Mouse (Mus musculus): Measurements from ENCODE around the gene Cep55. TPM values are rescaled to one million over a fixed set of nuclear protein-coding genes. Genes with fewer than 3 reads are reported as not detected.

Cep55 gene
- 1 to 10 TPM in 1 of 2 experiments, under 1 TPM in 1; 0.45 to 1.3 TPM for total RNA-seq (2021)
- long read RNA-seq, experiment 1 = 0 reads
- long read RNA-seq, experiment 2, partial matches to known transcripts = 0 of 2 reads
- long read RNA-seq, experiment 2, other reads (novel, unspliced or antisense) = 2 of 2 reads

DNA sequence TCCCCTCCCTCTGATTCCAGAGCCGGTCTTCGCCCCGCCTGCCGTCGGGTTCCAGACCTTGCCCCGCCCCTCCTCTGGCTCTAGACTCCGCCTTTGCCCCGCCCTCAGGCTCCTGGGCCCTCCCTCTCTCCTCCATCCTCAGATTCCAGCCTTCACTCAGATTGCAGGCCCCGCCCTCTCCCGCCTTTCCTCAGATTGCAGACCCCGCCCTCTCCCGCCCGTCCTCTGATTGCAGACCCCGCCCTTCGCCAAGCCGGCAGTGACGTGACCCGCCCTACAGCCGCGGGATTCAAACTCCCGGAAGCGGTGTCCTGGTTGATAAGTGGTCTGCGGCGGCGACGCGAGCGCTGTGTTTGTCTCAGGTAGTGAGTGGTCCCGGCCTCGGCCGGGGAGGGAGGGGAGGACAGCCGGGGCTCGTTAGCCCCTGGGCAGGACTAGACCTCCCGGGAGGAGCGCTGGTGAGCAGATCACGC, at the start of gene Cep55:
Cep55 (plus strand) TSS at position 292 of the 473 bp plus-strand sequence.
- DNase-seq (ENCODE audit: low spot score in 2 of 2) = peak; percentile 84 to 95

DNA sequence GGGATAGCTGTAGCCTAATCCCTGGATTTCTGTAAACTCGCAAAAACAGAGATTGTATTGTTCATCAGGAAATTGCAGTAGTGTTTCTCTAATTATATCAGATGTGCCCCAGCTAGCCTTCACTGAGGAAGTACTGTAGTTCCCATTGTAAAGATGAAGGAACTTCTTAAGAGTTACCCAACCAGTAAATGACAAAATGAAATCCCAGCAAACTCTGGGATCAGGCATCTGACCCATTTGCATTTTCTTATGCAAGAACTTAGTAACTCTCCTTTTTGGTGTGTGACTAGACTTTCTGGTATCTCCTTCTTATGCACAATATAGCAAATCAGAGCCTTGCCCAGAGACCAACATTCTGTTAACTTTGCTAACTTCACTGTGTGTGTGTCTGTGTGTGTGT, 43.4 kb upstream of the Cep55 start:
- DNase-seq (ENCODE audit: low spot score in 2 of 2) = no peak

DNA sequence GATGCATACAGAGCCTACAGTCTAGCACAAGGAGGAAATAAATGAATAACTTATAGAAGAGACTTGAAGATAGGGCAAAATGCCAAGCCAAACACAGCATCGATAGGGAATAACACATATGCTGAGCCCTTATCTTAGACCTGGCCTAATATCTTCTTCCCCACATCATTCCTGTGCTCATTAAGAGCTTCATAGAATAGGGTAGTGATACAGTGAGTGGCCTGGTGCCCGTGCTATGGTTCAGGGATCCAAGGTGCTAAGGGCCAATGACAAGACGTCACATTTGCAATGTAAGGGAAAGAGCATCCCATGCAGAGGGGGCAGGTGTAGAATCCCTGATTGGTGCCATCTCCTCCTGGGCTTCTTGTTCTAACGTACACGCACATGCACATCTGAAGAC, 40.4 kb upstream of the Cep55 start:
- no peak for DNase-seq (ENCODE audit: low spot score in 2 of 2)

DNA sequence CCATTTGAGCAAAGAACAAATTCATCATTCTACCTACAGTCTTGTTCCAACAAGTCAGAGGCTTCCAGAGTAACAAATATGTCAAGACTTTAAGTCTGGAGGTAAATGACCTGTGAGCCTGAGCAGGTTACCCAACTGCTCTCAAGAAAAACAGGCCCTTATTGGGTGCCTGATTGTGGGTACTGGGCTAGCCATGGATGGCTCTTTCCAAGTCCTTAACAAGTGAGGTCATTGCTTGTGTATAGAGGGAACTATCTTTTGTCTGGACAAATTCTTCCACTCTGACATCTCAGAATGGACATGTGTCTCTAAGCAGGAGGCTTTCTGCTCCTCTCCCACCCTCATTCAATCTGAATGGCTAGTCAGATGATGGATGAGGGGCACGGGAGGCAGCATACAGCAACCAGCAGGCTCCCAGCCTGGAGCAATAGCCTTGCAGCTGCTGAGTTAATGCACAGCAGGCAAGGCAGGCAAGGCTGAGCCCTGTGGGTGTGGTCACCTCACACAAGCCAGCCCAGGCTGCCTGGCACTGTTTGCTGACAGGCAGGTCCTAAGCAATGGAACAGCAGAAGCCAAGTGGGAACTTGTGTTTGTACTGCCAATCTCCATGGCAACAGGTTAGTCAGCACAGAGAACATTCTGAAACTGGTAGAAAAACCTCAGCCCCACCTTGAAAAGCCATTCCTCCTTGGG, 39.5 kb upstream of the Cep55 start:
- DNase-seq (ENCODE audit: low spot score in 2 of 2) = peak; percentile 67 to 89

DNA sequence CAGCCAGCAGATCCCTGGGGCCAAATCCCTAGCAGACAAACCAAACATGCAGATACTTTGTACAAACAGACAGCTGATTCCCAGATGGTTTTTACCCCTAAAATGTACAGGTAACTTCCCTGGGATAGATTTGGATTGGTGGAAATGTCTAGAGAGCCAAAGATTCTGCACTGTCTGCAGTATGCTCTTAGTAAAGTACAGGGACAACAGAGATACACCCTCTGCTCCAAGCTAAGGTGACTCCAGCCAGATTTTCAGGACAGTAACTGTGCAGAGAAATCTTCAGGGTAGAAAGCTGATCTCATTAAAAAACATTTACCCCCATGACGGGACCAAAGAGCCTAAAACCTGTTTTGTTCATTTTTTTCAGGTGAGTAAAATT, 38.9 kb upstream of the Cep55 start:
- no peak for DNase-seq (ENCODE audit: low spot score in 2 of 2)

DNA sequence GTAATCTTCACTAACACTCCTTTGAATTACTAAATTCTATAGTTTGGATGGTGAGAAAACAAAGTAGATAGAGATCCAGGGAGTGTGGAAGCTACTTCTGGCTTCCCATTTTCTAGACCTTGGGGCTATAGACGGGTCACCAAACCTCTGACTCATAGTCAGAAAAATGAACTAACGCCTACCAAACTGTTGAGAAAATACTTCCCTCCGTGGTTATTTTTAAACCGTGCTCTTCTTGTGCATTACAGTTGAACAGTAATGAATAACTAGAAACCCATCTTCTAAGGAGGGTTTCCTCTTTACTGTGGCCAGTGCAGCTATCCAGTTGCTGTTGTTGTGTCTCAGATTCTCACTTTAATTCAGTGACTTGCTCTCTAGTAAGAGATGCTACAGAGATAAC, 32.1 kb upstream of the Cep55 start:
- DNase-seq (ENCODE audit: low spot score in 2 of 2) = no peak

DNA sequence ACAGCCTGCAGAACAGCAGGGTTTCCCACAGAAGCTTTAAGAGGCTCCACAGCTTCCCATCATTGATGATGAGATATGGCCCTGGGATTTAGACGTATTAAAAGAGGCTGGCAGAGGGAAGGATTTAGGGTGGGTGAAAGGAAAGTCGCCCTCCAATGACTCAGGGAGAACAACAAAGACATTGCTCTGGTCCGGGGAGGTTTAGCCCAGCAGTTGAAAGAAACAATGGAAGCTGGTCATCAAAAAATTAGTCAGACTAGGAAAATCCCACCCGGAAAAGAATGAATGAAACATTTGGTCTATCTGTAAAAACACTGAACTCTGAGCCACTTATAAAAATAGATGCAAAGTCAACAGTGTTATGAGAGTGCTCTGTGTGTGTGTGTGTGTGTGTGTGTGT, 31.2 kb upstream of the Cep55 start:
- no peak for DNase-seq (ENCODE audit: low spot score in 2 of 2)

DNA sequence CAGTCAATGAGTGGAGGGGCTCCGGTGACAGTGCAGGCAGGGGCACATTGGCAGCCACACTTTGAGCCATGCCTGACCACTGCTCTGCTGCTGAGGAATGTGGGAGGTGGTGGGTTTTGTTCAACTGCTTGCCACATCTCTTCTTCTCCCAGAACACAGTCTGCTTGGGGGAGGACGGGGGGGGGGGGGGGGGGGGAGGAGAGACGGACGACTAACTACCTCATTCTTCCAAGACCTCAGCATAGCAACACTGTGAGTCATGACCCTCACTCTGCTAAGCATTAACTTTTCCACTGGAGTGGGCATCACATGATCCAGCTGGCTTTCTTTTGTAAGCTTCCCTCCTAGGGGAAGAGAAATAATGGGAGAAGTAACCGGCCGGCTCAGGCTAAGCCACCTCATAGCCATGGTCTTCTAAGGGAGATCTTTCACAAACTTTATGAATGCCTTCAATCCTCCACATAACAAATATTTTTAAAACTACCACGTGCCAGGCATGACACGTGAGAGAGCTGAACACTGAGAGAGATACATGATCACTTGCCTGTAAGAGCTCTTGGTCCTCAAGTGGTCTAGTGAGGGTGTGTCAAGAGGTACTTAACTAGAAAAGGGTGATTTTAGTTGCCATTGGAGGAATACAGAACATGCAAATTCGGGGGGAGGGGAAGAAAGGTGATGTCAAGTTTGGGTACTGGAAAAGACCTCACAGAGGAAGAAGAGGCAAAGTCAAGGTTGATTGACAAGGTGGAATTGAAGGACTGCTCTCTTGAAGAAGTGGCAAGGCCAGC, 29.4 kb upstream of the Cep55 start:
- DNase-seq (ENCODE audit: low spot score in 2 of 2) = no peak

DNA sequence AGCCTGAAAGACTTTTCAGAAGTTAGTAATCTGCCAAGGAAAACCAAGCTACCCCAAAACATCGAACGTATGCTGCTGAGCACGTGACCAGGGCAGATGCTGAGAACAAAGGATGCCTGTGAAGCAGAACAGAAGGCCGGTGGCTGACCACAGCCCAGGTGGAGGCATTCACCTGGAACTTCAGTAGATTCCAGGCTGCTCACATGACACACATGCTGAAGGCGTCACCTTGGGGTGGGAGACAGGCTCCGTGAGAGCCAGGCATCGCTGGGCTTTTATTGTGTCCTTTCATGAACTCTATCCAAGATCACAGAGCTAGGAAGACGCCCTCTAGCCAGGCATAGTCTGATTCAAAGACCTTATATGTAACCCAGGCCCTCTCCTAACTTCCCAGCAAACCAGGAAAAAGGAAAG, 28.6 kb upstream of the Cep55 start:
- DNase-seq (ENCODE audit: low spot score in 2 of 2) = no peak

DNA sequence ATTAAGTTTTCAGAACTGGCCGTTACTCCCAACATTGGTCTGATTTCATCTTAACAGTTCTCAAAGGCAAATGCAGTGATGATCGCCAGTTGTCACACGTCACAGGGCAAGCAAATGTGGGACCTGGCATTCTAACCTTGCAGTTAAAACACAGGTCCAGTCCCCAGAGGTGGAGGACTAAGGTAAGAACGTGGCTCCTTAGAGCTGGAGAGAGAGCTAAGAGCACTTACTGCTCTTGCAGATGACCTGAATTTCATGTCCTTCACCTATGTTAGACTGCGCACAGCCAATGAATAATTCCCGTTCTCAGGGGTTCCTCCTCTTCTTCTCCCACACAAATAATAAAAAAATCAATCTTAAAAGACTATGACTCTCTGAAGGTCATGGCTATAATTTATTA, 27.4 kb upstream of the Cep55 start:
- DNase-seq (ENCODE audit: low spot score in 2 of 2) = no peak

DNA sequence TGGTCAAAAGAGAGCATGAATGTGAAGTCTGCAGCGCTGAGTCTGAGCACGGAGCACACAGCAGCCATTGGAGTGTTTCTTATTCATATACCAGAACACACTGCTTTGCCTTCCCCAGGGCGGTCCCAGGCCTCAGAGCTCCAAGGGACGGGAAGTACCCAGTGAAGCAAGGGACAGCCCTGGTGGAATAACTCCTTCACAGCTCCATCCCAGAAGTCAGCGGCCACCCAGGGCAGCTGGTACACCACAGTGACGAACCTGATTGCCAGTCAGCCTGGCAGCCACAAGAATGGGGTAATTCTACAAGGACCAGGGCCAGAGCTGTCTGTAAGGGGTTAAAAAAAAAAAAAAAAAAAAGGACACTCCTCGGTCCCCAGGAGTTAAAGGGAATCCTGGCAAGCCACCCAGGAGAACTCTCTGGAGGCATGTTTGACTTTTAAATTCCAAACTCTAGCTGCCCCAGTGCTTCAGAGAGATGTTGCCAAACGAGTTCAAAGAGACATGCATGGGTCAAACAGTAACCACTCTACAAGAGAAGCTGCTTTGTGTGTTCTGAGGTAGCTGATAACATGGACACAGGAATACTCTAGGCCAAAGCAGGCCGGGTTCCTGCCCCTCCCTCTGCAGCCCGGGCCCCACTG, 26.8 kb upstream of the Cep55 start:
- DNase-seq (ENCODE audit: low spot score in 2 of 2) = no peak

DNA sequence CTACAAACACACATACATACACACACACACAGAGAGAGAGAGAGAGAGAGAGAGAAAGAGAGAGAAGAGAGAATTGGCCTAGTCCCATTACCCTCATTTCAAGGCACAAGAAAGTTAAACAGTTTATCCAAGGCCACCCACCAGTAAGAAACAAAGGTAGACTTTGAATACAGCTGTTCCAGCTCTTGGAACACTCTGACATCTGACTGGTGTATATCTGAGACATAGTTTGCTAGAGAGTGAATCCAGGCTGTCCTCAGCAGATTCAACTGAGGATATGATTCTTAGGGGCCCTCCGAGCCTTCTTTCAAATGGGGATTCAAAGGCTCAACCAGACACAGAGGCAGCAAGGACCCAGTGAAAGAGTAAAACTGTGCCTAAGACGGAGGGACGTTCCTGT, 25.5 kb upstream of the Cep55 start:
- no peak for DNase-seq (ENCODE audit: low spot score in 2 of 2)

DNA sequence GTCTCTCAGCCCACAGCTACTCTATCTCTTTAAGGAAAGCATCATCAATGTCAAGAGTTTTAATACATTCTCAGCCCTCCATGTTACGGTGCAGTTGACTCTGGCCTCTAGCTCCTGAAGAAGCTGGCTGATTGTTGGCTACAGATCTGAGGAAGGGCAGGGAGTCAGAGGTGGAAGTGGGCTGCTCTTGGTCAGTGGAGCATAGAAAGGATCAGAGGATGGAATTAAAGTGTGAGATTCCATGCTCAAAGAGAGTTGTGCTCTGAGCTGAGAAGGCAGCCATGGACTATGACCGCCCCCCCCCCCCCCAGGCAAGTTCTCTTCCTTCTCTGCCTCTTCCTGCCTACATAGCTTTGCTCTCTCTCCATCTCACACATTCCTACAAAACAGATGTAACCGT, 24.9 kb upstream of the Cep55 start:
- no peak for DNase-seq (ENCODE audit: low spot score in 2 of 2)

DNA sequence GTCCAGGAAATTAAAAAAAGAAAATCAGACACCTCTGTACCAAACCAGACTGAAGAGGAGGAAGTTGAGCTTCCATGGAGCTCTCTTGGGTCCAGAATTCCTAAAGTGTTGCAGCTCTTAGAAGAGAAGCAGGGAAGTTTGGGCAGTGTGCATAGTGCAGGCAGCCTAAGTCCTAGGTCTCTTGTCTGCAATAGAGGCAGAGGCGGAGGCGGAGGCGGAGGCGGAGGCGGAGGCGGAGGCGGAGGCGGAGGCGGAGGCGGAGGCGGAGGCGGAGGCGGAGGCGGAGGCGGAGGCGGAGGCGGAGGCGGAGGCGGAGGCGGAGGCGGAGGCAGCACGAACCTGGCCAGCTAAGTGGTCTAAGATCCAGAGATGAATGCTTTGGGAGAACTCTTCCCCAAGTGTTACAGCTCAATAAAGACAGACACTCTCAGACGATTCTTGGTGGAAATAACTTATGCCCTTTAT, 24.1 kb upstream of the Cep55 start:
- DNase-seq (ENCODE audit: low spot score in 2 of 2) = no peak

DNA sequence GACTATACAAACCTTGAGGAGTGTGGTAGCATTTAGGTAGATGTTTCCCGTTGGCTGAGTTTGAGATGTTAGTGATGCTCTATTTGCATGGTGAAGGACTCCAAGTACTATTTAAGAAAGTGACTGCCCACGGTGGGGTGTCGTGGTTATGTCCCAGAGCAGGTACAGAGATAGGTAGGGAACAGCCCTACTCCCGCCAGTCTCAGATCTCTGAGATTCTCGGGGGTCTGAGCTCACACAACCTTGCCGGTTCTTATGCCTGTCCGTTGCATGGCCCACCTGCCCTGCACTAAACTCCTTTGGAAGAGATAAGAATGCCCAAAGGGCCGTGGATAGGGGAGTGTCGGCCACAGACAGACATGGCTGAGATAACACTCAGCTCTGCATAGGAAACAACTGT, 23.7 kb upstream of the Cep55 start:
- DNase-seq (ENCODE audit: low spot score in 2 of 2) = no peak

DNA sequence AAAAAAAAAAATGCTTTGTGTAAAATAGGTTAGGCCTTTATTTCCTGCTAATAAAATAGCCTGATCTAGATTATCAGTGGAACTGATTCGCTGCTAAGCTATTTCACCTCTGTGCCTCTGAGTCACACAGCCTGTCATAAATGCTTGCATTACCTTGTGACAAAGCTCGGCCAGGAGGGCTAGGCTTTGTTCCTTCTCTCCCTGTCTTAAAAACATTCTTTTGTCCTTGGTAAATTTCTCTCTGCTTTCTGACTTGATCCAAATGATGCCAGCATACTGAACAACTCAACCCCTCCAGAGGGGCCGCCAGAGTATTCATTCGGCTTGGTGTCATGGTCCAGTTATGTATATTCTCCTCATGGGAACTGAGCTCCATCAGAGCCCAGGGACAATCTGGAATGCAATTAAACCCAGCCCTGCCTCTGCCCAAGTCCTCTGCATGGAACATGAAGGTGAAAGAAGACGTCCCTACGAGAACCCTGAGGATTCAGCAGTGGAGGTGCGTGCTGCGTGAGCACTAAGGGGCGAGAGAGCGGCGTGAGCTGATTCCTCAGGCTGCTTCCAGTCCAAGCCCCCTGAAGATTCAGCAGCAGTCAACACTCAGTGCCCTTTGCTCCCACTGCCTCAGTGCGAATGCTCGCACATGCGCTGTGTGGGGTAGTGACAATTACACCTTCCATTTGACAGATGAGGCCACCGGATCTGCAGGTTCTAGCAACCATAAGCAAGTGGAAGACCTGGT, 21.6 kb upstream of the Cep55 start:
- no peak for DNase-seq (ENCODE audit: low spot score in 2 of 2)

DNA sequence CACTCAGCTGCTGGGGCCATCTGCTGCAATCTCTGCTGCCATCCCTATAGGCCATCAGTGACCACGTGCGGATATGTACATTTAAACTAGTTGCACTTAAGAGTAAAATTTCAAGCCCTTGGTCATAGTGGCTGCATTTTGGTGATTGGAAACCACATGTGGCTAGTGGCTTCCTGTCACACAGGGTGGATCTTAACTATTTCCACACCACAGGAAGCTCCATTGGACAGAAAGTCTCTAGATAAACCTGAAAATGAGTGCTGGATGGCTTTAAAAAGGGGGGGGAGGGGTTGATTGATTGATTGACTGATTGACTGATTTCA, 21.1 kb upstream of the Cep55 start:
- DNase-seq (ENCODE audit: low spot score in 2 of 2) = no peak

DNA sequence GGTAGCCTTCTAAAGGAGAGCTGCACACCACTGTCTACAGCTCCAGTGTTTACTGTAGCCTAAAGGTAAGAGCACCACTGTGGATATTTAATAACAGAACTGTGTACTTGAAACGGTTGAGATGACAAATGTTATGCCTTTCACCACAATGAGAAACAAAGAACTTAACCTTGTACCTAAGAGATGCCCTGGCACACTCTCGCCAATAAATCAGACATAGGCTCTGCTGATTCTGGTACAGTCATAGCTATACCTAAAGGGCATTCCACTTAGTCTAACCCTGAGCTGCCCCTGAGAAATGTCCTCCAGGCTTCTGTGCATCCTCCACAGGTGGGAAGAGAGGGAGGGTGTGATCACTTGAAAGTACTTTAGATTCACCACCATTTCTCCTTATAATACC, 20.1 kb upstream of the Cep55 start:
- no peak for DNase-seq (ENCODE audit: low spot score in 2 of 2)

DNA sequence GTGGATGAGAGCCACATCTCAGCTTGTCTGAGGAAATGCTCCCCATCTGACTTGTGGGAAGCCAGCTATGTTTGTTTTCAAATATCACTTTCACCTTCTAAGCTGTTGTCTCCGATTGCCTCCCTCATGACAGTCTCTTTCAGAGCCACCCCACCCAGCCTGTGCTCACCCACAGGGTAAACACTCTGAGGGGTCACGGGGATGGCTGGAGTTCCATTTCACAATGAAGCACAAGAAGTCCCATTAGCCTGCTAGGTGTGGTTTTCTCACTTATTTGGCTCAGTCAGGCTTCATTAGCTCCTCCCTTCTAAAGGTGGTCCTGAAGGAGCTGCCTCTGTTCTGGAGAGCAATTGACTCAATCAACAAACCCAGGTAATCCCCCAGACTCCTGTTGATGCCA, 19.0 kb upstream of the Cep55 start:
- no peak for DNase-seq (ENCODE audit: low spot score in 2 of 2)

DNA sequence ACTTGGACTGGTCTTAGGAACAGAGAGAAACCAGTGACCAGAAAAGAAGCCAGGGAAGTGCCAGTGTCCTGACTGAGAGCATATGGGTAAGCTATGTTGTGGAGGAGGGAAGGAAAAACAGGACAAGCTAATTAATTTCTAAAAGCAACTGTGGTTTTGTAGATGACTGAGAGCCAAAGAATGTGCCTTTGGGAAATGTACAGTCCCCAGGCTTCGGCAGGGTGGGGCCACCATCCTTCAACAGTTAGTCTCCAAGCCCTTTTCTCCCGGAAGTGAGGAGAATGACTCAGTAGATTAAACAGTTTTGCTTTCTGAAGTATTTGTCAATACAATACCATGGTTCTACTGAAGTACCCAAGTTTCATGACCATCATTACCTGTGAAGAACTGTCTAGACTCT, 16.5 kb upstream of the Cep55 start:
- no peak for DNase-seq (ENCODE audit: low spot score in 2 of 2)

DNA sequence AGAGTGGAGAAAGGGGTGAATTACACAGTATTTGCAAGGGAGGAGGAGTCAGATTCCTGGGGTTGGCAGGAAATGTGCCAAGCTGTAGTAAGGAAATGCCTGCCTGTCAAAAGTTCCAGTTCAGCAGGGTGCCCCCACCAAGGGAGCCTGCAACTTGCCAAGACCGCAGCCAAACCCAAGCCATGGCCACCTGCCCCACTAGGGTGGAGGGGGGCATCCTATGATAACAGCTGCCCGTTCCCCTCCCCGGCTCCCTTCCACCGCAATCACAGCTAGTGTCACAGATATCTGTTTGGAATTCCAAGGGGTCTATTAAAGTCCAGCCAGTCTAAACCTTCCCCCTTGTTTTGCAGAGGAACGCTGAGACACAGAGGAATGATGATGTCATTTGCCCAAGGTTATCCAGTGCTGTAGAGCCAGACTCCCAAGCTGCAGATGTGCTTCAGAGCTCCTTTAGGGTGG, 12.5 kb upstream of the Cep55 start:
- no peak for DNase-seq (ENCODE audit: low spot score in 2 of 2)

All from layer of hippocampus, postnatal 14 days (tissue).